Comparison of ENCODE assay signal across 1 mouse cellular context in genomic region chr9:108044751-108045492, GRCm38 (mm10).
TF ChIP-seq lines count a peak whose summit lies in the region.

No protein-coding gene starts in this region.

TF ChIP-seq in MEL, 35 proteins besides CTCF, POLR2A, EP300 and RAD21 (continued from another document):
- TF ChIP-seq HCFC1 (IDR thresholded peaks at IDR 0.05; ENCODE audit: low read depth, low read length) (no peak), USF2 (IDR thresholded peaks at IDR 0.05; ENCODE audit: borderline replicate concordance in 1 of 2, insufficient read depth in 1 of 2, low read depth in 1 of 2, low read length in 2 of 2) (no peak), GABPA (IDR thresholded peaks at IDR 0.05; ENCODE audit: low read depth, low read length) (no peak), ZNF384 (IDR thresholded peaks at IDR 0.05; ENCODE audit: low read depth, low read length) (no peak), JUND (IDR thresholded peaks at IDR 0.05; ENCODE audit: low read depth, low read length) (no peak)
TF ChIP-seq in MEL: peak in this region for 1.
